Mouse (Mus musculus): ENCODE data around the gene Rprd1b.

GRCm38 (mm10) chr2:158076690-158077089 is 48.4 kb downstream of the Rprd1b start:
- no peak for TF ChIP-seq CTCF (IDR thresholded peaks at IDR 0.05; ENCODE audit: low read depth)
- TF ChIP-seq EP300 (IDR thresholded peaks at IDR 0.05; ENCODE audit: low read depth), result no peak

All from liver, embryonic 14.5 days (tissue).